Mouse (Mus musculus) frontal cortex, postnatal 36 days (tissue): ENCODE results near the gene Lhx5.

ENCODE experiments used
- DNase-seq, 2 experiments: peaks; one replicate each; pipeline ENCODE4 v3.0.0; 2022; ENCODE audit warnings: low spot score in 2 of 2

Gene Lhx5

GRCm38 (mm10) chr5:120431649-120432485, at the start of gene Lhx5:
Gene Lhx5 (plus strand): TSS chr5:120431699.
- peak in 1 of 2 experiments; percentile 51 for DNase-seq

- peak in 1 of 2 experiments; percentile 25 for DNase-seq
These were observed 45.1 kb upstream of the Lhx5 start for GRCm38 (mm10) chr5:120386361-120386760.

- DNase-seq = no peak
These were observed 42.7 kb upstream of the Lhx5 start for GRCm38 (mm10) chr5:120388765-120389164.

GRCm38 (mm10) chr5:120389973-120390372, 41.5 kb upstream of the Lhx5 start:
- no peak for DNase-seq

GRCm38 (mm10) chr5:120393871-120394667, 37.4 kb upstream of the Lhx5 start:
- DNase-seq = no peak

- DNase-seq = no peak
These were observed 33.5 kb upstream of the Lhx5 start for GRCm38 (mm10) chr5:120397988-120398387.

GRCm38 (mm10) chr5:120404831-120405591, 26.5 kb upstream of the Lhx5 start:
- no peak for DNase-seq

- no peak for DNase-seq
These were observed 22.6 kb upstream of the Lhx5 start for GRCm38 (mm10) chr5:120408933-120409332.

- no peak for DNase-seq
These were observed 21.8 kb upstream of the Lhx5 start for GRCm38 (mm10) chr5:120409385-120410378.

GRCm38 (mm10) chr5:120413436-120413835, 18.1 kb upstream of the Lhx5 start:
- DNase-seq = no peak

GRCm38 (mm10) chr5:120420106-120420505, 11.4 kb upstream of the Lhx5 start:
- peak in 1 of 2 experiments; percentile 64 for DNase-seq

GRCm38 (mm10) chr5:120424039-120424438, 7.5 kb upstream of the Lhx5 start:
- no peak for DNase-seq

- DNase-seq = no peak
These were observed 6.8 kb upstream of the Lhx5 start for GRCm38 (mm10) chr5:120424657-120425056.

GRCm38 (mm10) chr5:120425711-120426110, 5.8 kb upstream of the Lhx5 start:
- DNase-seq = no peak

- DNase-seq = no peak
These were observed 4.9 kb upstream of the Lhx5 start for GRCm38 (mm10) chr5:120426572-120426971.

- DNase-seq = no peak
These were observed 4.0 kb upstream of the Lhx5 start for GRCm38 (mm10) chr5:120427451-120427938.

GRCm38 (mm10) chr5:120428189-120428838, 3.2 kb upstream of the Lhx5 start:
- DNase-seq = no peak

GRCm38 (mm10) chr5:120428990-120429389, 2.5 kb upstream of the Lhx5 start:
- no peak for DNase-seq

GRCm38 (mm10) chr5:120429692-120430091, 1.8 kb upstream of the Lhx5 start:
- DNase-seq = no peak

- DNase-seq = no peak
These were observed 407 bp upstream of the Lhx5 start for GRCm38 (mm10) chr5:120431001-120431583.
